Mouse (Mus musculus): ENCODE measurements around the gene Recql5. TPM values are rescaled to one million over a fixed set of nuclear protein-coding genes. Genes with fewer than 3 reads are reported as not detected.

The Recql5 gene
- polyA plus RNA-seq, 1 experiment from 2014 or later, result 23.9 TPM

DNA sequence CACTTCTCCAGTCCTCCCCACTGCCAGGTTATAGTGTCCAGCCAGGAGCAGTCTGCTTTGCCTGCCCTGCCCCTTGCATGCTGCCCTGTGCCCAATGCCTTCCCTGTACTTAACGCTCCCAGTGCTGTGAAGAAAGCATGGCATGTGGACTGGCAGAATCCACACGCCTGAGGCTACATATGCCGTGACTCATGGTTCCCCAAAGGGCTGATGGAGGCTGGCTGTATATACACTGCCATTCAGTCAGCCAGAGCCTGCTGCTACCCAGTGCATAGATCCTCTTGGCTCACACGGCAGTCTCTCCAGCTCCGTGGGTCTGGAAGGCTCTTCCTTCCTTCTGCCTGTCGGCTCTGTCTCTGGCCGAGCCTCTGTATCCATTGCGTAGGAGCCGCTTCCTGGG is 15.0 kb upstream of the Recql5 start:
- Histone ChIP-seq H3K36me3 (ENCODE audit: control insufficient read depth, insufficient read depth, low read length) (peaks cover 12% of the 10 kb centered on the region), H3K9ac (ENCODE audit: low read length) (no peak overlapping the region), H3K9me3 (ENCODE audit: control insufficient read depth, low read length) (no peaks in the 10 kb centered on the region), H3K4me1 (ENCODE audit: control insufficient read depth, insufficient read depth, low read length) (no peaks in the 10 kb centered on the region), H3K27ac (ENCODE audit: low read depth, low read length) (no peak overlapping the region), H3K4me3 (ENCODE audit: low read depth, low read length) (no peak overlapping the region), H3K27me3 (ENCODE audit: control insufficient read depth, insufficient read depth, low read length) (no peaks in the 10 kb centered on the region), H3K4me2 (ENCODE audit: low read depth) (no peak overlapping the region)
- DNase-seq (ENCODE audit: low spot score), result no peak
- ATAC-seq (ENCODE audit: insufficient read depth, low FRiP score, low TSS enrichment), result no peak
- 95% methylated on average over 9 of the region's 9 CpGs for WGBS

DNA sequence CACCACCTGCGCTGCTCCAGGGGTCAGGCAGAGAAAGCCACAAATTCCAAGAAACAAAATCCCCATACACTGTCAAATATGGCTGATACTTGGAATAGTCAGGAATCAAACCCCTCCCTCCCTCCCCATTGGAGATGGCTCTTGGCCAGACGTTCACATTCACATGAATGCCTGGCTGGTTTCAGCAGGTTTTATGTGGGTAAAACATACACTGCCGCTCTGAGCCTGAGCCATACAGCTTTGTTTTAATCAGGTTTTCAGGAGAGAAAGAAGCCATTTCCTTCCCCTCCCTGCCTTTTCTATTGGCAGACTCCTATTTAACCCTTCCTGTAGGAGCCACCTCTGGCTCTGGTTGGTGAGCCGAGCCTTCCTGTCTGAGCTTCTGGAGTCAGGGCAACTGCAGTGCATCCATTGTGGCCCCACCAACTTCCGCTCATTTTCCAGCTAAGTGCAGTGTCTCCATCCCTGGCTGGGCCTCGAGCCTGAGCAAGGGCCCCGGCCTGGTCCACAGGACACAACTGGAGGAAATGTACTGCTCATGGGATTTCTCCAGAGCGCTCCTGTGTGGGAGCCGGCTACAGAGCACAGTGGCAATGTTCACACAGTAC is 13.0 kb upstream of the Recql5 start:
- Histone ChIP-seq H3K36me3 (ENCODE audit: control insufficient read depth, insufficient read depth, low read length) (peaks cover 13% of the 10 kb centered on the region), H3K27ac (ENCODE audit: low read depth, low read length) (no peak overlapping the region), H3K4me3 (ENCODE audit: low read depth, low read length) (no peak overlapping the region), H3K4me1 (ENCODE audit: control insufficient read depth, insufficient read depth, low read length) (no peaks in the 10 kb centered on the region), H3K9ac (ENCODE audit: low read length) (no peak overlapping the region), H3K4me2 (ENCODE audit: low read depth) (no peak overlapping the region), H3K27me3 (ENCODE audit: control insufficient read depth, insufficient read depth, low read length) (no peaks in the 10 kb centered on the region), H3K9me3 (ENCODE audit: control insufficient read depth, low read length) (no peaks in the 10 kb centered on the region)
- ATAC-seq (ENCODE audit: insufficient read depth, low FRiP score, low TSS enrichment) (no peak), DNase-seq (ENCODE audit: low spot score) (no peak)
- 88% methylated on average over 9 of the region's 9 CpGs for WGBS

DNA sequence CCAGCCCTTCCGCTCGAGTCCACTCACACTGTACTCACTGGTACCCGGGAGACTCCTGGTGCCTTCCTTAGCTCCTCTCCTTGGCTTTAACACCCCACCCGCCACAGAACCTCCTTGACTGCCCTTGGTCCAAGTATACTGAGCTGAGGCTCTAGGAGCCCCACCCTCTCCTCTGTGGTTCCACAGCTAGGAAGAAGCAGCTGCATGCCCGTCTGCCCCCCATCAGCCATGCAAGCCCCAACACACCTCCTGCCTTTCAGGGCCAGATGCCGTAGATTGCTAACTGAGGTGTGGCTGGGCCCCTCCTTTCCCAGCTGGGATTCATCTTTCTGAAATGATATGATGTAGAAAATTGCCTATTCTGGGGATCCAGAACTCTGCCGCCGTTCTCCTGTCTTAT is 12.0 kb upstream of the Recql5 start:
- no peak overlapping the region for H3K9ac ChIP-seq (ENCODE audit: low read length)
- peaks cover 12% of the 10 kb centered on the region for H3K36me3 ChIP-seq (ENCODE audit: control insufficient read depth, insufficient read depth, low read length)
- H3K4me1 ChIP-seq (ENCODE audit: control insufficient read depth, insufficient read depth, low read length), result no peaks in the 10 kb centered on the region
- DNase-seq (ENCODE audit: low spot score) (no peak), ATAC-seq (ENCODE audit: insufficient read depth, low FRiP score, low TSS enrichment) (no peak)
- no peaks in the 10 kb centered on the region for H3K9me3 ChIP-seq (ENCODE audit: control insufficient read depth, low read length)
- H3K4me2 ChIP-seq (ENCODE audit: low read depth), result no peak overlapping the region
- no peaks in the 10 kb centered on the region for H3K27me3 ChIP-seq (ENCODE audit: control insufficient read depth, insufficient read depth, low read length)
- H3K4me3 ChIP-seq (ENCODE audit: low read depth, low read length), result no peak overlapping the region
- no peak overlapping the region for H3K27ac ChIP-seq (ENCODE audit: low read depth, low read length)
- 89% methylated on average over 8 of the region's 8 CpGs for WGBS

DNA sequence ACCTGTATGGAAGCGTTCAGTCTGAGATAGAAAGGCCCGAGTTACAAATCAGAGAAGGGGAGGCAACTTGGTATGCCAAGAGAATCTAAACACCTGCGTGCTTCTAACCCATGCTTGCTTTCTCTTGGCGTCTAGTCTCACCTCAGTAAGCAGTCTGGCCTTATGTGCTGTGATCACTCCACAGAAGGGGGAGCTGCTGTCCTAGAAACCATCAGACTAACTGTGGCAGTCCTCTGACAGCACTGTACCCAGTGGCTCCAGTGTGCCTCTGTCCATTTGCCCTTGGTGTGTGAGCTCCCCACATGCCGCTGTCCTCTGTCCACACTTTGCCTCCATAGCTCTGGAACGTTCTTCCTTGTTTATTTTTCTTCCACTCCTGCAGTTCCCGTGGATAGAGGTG is 8.7 kb upstream of the Recql5 start:
- 86% methylated on average over 7 of the region's 7 CpGs for WGBS
- H3K9me3 ChIP-seq (ENCODE audit: control insufficient read depth, low read length), result no peaks in the 10 kb centered on the region
- H3K27me3 ChIP-seq (ENCODE audit: control insufficient read depth, insufficient read depth, low read length), result no peaks in the 10 kb centered on the region
- no peak overlapping the region for H3K4me3 ChIP-seq (ENCODE audit: low read depth, low read length)
- DNase-seq (ENCODE audit: low spot score), result no peak
- H3K27ac ChIP-seq (ENCODE audit: low read depth, low read length), result no peak overlapping the region
- ATAC-seq (ENCODE audit: insufficient read depth, low FRiP score, low TSS enrichment), result no peak
- no peaks in the 10 kb centered on the region for H3K4me1 ChIP-seq (ENCODE audit: control insufficient read depth, insufficient read depth, low read length)
- H3K36me3 ChIP-seq (ENCODE audit: control insufficient read depth, insufficient read depth, low read length), result peaks cover 16% of the 10 kb centered on the region
- no peak overlapping the region for H3K4me2 ChIP-seq (ENCODE audit: low read depth)
- H3K9ac ChIP-seq (ENCODE audit: low read length), result no peak overlapping the region

DNA sequence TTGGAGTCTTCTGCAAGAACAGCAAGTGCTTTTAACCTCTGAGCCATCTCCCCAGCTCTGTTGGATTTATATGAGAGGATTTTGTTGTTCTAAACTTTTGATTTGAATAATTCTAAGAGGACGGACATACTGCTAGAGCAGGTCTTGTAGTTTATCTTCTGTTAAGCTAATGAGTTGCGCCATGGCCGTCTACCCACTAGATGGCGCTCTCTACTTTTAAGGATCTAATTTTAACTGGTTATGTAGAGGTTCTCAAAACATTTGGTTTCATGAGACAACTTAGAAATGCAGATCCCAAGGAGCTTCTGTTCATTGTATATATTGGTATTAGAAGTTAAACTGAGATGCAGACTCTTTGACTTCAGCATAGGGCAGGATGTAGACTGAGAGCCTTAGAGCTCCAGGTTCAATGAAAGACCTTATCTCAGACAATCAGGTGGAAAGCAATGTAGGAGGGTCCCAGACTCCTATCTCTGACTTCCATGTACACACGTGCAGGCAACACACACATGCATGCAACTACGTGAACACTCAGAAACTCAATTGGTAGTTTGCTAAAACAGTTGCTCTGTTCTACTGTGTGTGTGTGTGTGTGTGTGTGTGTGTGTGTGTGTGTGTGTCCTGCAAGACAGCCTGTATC is 6.5 kb upstream of the Recql5 start:
- no peak for ATAC-seq (ENCODE audit: insufficient read depth, low FRiP score, low TSS enrichment)
- no peaks in the 10 kb centered on the region for H3K27me3 ChIP-seq (ENCODE audit: control insufficient read depth, insufficient read depth, low read length)
- peak; percentile 65 for DNase-seq (ENCODE audit: low spot score)
- H3K4me1 ChIP-seq (ENCODE audit: control insufficient read depth, insufficient read depth, low read length), result no peaks in the 10 kb centered on the region
- no peaks in the 10 kb centered on the region for H3K9me3 ChIP-seq (ENCODE audit: control insufficient read depth, low read length)
- no peak overlapping the region for H3K27ac ChIP-seq (ENCODE audit: low read depth, low read length)
- H3K4me3 ChIP-seq (ENCODE audit: low read depth, low read length), result no peak overlapping the region
- WGBS, result 45% methylated on average over 6 of the region's 6 CpGs
- H3K4me2 ChIP-seq (ENCODE audit: low read depth), result no peak overlapping the region
- peaks cover 13% of the 10 kb centered on the region for H3K36me3 ChIP-seq (ENCODE audit: control insufficient read depth, insufficient read depth, low read length)
- H3K9ac ChIP-seq (ENCODE audit: low read length), result no peak overlapping the region

DNA sequence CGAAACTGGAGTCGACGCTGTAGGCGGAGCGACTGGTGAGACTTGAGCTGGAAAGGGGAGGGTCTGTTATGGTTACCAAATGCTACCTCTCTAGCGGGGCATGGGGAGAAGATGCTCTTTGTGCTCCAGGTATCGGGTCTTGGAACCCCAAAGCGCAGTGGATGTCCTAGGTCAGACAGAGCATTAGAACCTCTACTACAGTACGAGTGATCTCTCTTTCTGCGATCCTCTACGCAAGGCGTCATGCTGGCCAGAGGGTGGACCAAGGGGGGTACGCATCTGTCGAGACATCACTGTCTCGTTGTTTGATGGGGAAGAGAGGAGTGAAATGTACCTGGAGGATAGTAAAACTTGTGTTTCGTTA is 452 bp upstream of the Recql5 start:
- no peaks in the 10 kb centered on the region for H3K27me3 ChIP-seq (ENCODE audit: control insufficient read depth, insufficient read depth, low read length)
- H3K9me3 ChIP-seq (ENCODE audit: control insufficient read depth, low read length), result no peaks in the 10 kb centered on the region
- H3K4me1 ChIP-seq (ENCODE audit: control insufficient read depth, insufficient read depth, low read length), result peaks cover 13% of the 10 kb centered on the region
- H3K27ac ChIP-seq (ENCODE audit: low read depth, low read length), result no peak overlapping the region
- H3K9ac ChIP-seq (ENCODE audit: low read length), result peak overlapping the region; percentile 78
- WGBS, result under 1% methylated on average over 16 of the region's 16 CpGs
- DNase-seq (ENCODE audit: low spot score), result no peak
- no peak for ATAC-seq (ENCODE audit: insufficient read depth, low FRiP score, low TSS enrichment)
- 0 out of 2 replicates have a peak, but pooled peaks cover 2% of the 10 kb centered on the region for H3K36me3 ChIP-seq (ENCODE audit: control insufficient read depth, insufficient read depth, low read length)
- H3K4me3 ChIP-seq (ENCODE audit: low read depth, low read length), result peak overlapping the region; percentile 84
- H3K4me2 ChIP-seq (ENCODE audit: low read depth), result peak overlapping the region; percentile 84

DNA sequence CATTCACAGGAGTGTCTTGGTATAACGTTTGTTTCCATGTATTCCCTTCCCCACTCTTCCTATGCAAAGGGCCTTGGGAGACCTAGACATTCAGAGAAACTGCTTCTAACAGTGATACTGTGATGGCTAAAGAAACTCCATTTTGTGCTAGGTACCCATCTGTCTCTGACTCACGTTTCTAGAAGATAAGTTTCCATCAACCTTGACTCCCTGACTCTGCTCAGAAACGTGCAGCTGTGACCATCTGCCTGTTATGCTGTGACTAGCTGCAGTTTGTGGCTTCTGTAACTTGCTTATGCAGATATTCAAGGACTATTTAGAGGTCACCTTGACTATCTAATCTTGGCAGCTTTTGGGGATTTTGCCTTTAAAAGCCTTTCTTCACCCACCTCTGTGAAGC is 2.0 kb downstream of the Recql5 start:
- H3K9ac ChIP-seq (ENCODE audit: low read length), result no peak overlapping the region
- H3K27ac ChIP-seq (ENCODE audit: low read depth, low read length), result no peak overlapping the region
- ATAC-seq (ENCODE audit: insufficient read depth, low FRiP score, low TSS enrichment) (no peak), DNase-seq (ENCODE audit: low spot score) (no peak)
- WGBS, result 69% methylated on average over 3 of the region's 3 CpGs
- no peak overlapping the region for H3K4me3 ChIP-seq (ENCODE audit: low read depth, low read length)
- H3K36me3 ChIP-seq (ENCODE audit: control insufficient read depth, insufficient read depth, low read length), result no peaks in the 10 kb centered on the region; the same call in 1 of the 2 replicates
- H3K9me3 ChIP-seq (ENCODE audit: control insufficient read depth, low read length), result no peaks in the 10 kb centered on the region
- H3K4me2 ChIP-seq (ENCODE audit: low read depth), result no peak overlapping the region
- no peaks in the 10 kb centered on the region for H3K27me3 ChIP-seq (ENCODE audit: control insufficient read depth, insufficient read depth, low read length)
- peaks cover 13% of the 10 kb centered on the region for H3K4me1 ChIP-seq (ENCODE audit: control insufficient read depth, insufficient read depth, low read length)

DNA sequence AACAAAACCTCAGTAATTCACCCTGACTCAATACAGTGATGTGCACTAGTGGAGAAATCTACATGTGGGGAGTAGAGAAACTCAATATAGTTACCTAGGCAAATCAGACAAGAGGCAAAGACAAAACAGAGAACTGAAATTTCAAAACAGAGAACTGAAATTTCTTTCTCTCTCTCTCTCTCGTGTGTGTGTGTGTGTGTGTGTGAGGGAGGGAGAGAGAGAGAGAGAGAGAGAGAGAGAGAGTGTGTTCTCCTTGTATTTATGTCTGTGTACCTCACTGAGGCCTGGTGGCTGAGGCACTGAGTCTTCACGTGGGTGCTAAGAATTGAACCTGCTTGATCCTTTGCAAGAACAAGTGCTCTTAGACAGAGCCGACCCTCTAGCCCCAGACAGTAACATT is 3.5 kb downstream of the Recql5 start:
- H3K36me3 ChIP-seq (ENCODE audit: control insufficient read depth, insufficient read depth, low read length), result no peaks in the 10 kb centered on the region; the same call in 1 of the 2 replicates
- ATAC-seq (ENCODE audit: insufficient read depth, low FRiP score, low TSS enrichment) (no peak), DNase-seq (ENCODE audit: low spot score) (no peak)
- no peak overlapping the region for H3K27ac ChIP-seq (ENCODE audit: low read depth, low read length)
- H3K9me3 ChIP-seq (ENCODE audit: control insufficient read depth, low read length), result no peaks in the 10 kb centered on the region
- 75% methylated on average over 3 of the region's 3 CpGs for WGBS
- peaks cover 13% of the 10 kb centered on the region for H3K4me1 ChIP-seq (ENCODE audit: control insufficient read depth, insufficient read depth, low read length)
- H3K9ac ChIP-seq (ENCODE audit: low read length), result no peak overlapping the region
- H3K27me3 ChIP-seq (ENCODE audit: control insufficient read depth, insufficient read depth, low read length), result no peaks in the 10 kb centered on the region
- H3K4me2 ChIP-seq (ENCODE audit: low read depth), result no peak overlapping the region
- H3K4me3 ChIP-seq (ENCODE audit: low read depth, low read length), result no peak overlapping the region

DNA sequence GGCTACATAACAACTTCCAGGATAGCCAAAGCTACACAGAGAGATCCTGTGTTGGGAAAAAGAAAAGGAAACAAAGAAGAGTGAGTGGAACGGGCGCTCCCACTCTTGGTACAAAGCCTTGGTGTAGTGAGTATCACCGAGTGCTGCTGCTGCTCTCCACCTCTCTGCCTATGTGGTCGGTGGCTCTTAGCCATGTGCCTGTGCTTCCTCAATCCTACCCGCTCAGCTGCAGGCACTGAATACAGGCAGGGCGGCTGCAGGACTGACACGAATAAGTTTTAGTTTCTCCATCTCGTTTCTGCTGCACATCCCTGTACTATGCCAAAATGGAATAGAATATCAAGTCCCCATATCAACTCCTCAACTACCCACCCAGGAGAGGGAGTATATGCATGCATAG is 4.2 kb downstream of the Recql5 start:
- Histone ChIP-seq H3K4me1 (ENCODE audit: control insufficient read depth, insufficient read depth, low read length) (peaks cover 5% of the 10 kb centered on the region), H3K9me3 (ENCODE audit: control insufficient read depth, low read length) (no peaks in the 10 kb centered on the region), H3K4me2 (ENCODE audit: low read depth) (no peak overlapping the region), H3K36me3 (ENCODE audit: control insufficient read depth, insufficient read depth, low read length) (no peaks in the 10 kb centered on the region; the same call in 1 of the 2 replicates), H3K4me3 (ENCODE audit: low read depth, low read length) (no peak overlapping the region), H3K27ac (ENCODE audit: low read depth, low read length) (no peak overlapping the region), H3K9ac (ENCODE audit: low read length) (no peak overlapping the region), H3K27me3 (ENCODE audit: control insufficient read depth, insufficient read depth, low read length) (no peaks in the 10 kb centered on the region)
- ATAC-seq (ENCODE audit: insufficient read depth, low FRiP score, low TSS enrichment), result no peak
- DNase-seq (ENCODE audit: low spot score), result no peak
- WGBS, result 93% methylated on average over 8 of the region's 8 CpGs
